8 mouse cellular contexts compared by ENCODE assay signal in genomic region chr13:56703222-56703870, GRCm38 (mm10). TPM values are rescaled to one million over a fixed set of nuclear protein-coding genes. Genes with fewer than 3 reads are reported as not detected.
A peak's percentile ranks its signal among the peaks of the same experiment; 100 is the strongest.
DNase-seq lines count a peak whose midpoint lies in the region; ATAC-seq and TF ChIP-seq lines count a peak whose summit lies in the region.

No protein-coding gene starts in this region.

- H3K4me3 ChIP-seq in MEL (ENCODE audit: control insufficient read depth in 1 of 2, insufficient read depth in 1 of 2, low read depth in 2 of 2, low read length in 2 of 2) = peak overlapping the region; percentile 78 to 97
- peak overlapping the region; percentile 93 for H3K4me3 ChIP-seq in forebrain, embryonic 15.5 days
- peak overlapping the region; percentile 83 for H3K4me3 ChIP-seq in layer of hippocampus, adult 2 months

- peak in 1 of 2 experiments; percentile 32; a peak in 1 of 4 replicates for TF ChIP-seq POLR2A in MEL (IDR thresholded peaks at IDR 0.05; ENCODE audit: control insufficient read depth in 1 of 2, insufficient read depth in 1 of 2, low read depth in 1 of 2, low read length in 2 of 2, poor library complexity in 1 of 2)

- peaks cover 20% of the 10 kb centered on the region for H3K79me2 ChIP-seq in MEL (ENCODE audit: control insufficient read depth, insufficient read depth, low read length, poor library complexity)

- TF ChIP-seq RAD21 in MEL (IDR thresholded peaks at IDR 0.05; ENCODE audit: low read depth, low read length) = no peak

- no peak for TF ChIP-seq EP300 in MEL (IDR thresholded peaks at IDR 0.05; ENCODE audit: low read depth in 1 of 2, low read length in 2 of 2)

- peak overlapping the region; percentile 93 for H3K27ac ChIP-seq in MEL (ENCODE audit: control insufficient read depth, low read depth, low read length)
- H3K27ac ChIP-seq in forebrain, embryonic 15.5 days (replicated peaks) = peak overlapping the region; percentile 99
- peak overlapping the region; percentile 98 for H3K27ac ChIP-seq in layer of hippocampus, adult 2 months

- H3K27me3 ChIP-seq in MEL (ENCODE audit: control insufficient read depth in 1 of 2, insufficient read depth in 2 of 2, low read length in 2 of 2) = no peaks in the 10 kb centered on the region
- no peaks in the 10 kb centered on the region for H3K27me3 ChIP-seq in forebrain, embryonic 15.5 days

- peaks cover 0 to 10% of the 10 kb centered on the region in 2 experiments; a peak in 3 of 4 replicates for H3K36me3 ChIP-seq in MEL (ENCODE audit: control insufficient read depth in 1 of 2, insufficient read depth in 2 of 2, low read length in 2 of 2)
- no peaks in the 10 kb centered on the region for H3K36me3 ChIP-seq in forebrain, embryonic 15.5 days

- H3K9me3 ChIP-seq in MEL (replicated peaks; ENCODE audit: insufficient read depth, low read length) = no peaks in the 10 kb centered on the region
- H3K9me3 ChIP-seq in forebrain, embryonic 15.5 days = no peaks in the 10 kb centered on the region

- H3K4me1 ChIP-seq in MEL (ENCODE audit: control insufficient read depth in 1 of 2, insufficient read depth in 2 of 2, low read length in 2 of 2) = peaks cover 0 to 14% of the 10 kb centered on the region in 2 experiments; a peak in 1 of 4 replicates
- H3K4me1 ChIP-seq in forebrain, embryonic 15.5 days = peaks cover 57% of the 10 kb centered on the region

- no peak for TF ChIP-seq CTCF in MEL (IDR thresholded peaks at IDR 0.05 in 2 of 3, conservative IDR thresholded peaks at IDR 0.05 in 1 of 3; ENCODE audit: control insufficient read depth in 1 of 3, insufficient read depth in 1 of 3, low read depth in 2 of 3, low read length in 3 of 3, poor library complexity in 1 of 3, severe bottlenecking in 1 of 3)
- TF ChIP-seq CTCF in layer of hippocampus, adult 2 months (conservative IDR thresholded peaks at IDR 0.05) = no peak

- peak overlapping the region; percentile 69 for H3K4me2 ChIP-seq in forebrain, embryonic 15.5 days (replicated peaks)

- under 1% methylated on average over 79 of the region's 80 CpGs for WGBS in forebrain, embryonic 15.5 days

- DNase-seq in MEL (ENCODE audit: low read depth, low spot score) = peak; percentile 90
- peak; percentile 64 for DNase-seq in cerebellum, adult 11 months
- peak; percentile 76 to 80 for DNase-seq in heart, postnatal 14 days
- DNase-seq in layer of hippocampus, adult 2 months (ENCODE audit: low spot score in 2 of 2) = peak; percentile 42 to 43
- DNase-seq in lung, postnatal 14 days = peak; percentile 77
- peak; percentile 63 for DNase-seq in retina, adult 2 months (ENCODE audit: low read depth, low spot score)
- peak; percentile 74 for DNase-seq in thymus, postnatal 25 days

- ATAC-seq in forebrain, embryonic 15.5 days (replicated peaks) = peak; percentile 66

- peak overlapping the region; percentile 89 for H3K9ac ChIP-seq in MEL (ENCODE audit: control insufficient read depth, low read depth, low read length, poor library complexity, severe bottlenecking)
- peak overlapping the region; percentile 98 for H3K9ac ChIP-seq in forebrain, embryonic 15.5 days (replicated peaks)

- intact Hi-C loops in heart, postnatal 14 days (cut with DNase I) = loop anchor here (5.0 kb wide), 1 partner anchor 41 kb away; no protein-coding TSS in a partner anchor

TF ChIP-seq in MEL, 35 proteins besides CTCF, POLR2A, EP300 and RAD21:
- TF ChIP-seq GATA1 (IDR thresholded peaks at IDR 0.05; ENCODE audit: low read depth, low read length) (no peak), KAT2A (conservative IDR thresholded peaks at IDR 0.05; ENCODE audit: low read depth, low read length) (no peak), ZKSCAN1 (IDR thresholded peaks at IDR 0.05; ENCODE audit: low read depth, low read length) (no peak), NRF1 (IDR thresholded peaks at IDR 0.05; ENCODE audit: insufficient read depth, low read depth, low read length, poor library complexity, severe bottlenecking) (peak; percentile 72), USF1 (IDR thresholded peaks at IDR 0.05; ENCODE audit: low read depth, low read length) (no peak), MYC (IDR thresholded peaks at IDR 0.05; ENCODE audit: low read depth, low read length) (no peak), POLR2AphosphoS5 (IDR thresholded peaks at IDR 0.05; ENCODE audit: borderline replicate concordance, low read depth, low read length) (no peak), MAZ (IDR thresholded peaks at IDR 0.05; ENCODE audit: low read depth, low read length) (no peak), ZNF384 (IDR thresholded peaks at IDR 0.05; ENCODE audit: low read depth, low read length) (no peak), HCFC1 (IDR thresholded peaks at IDR 0.05; ENCODE audit: low read depth, low read length) (no peak), NELFE (IDR thresholded peaks at IDR 0.05; ENCODE audit: low read depth, low read length) (no peak), UBTF (IDR thresholded peaks at IDR 0.05; ENCODE audit: borderline replicate concordance, insufficient read depth, low read depth, low read length) (peak; percentile 78; the same call in 1 of the 2 replicates), TCF12 (IDR thresholded peaks at IDR 0.05; ENCODE audit: low read depth, low read length) (no peak)

RNA-seq across cellular contexts. Expression of gene Smad5, which starts 0.5 kb away (rescaled TPM):
- 7.8 and 8.0 TPM in 2 replicates for total RNA-seq in MEL (2012; rRNA removed)
- 10 to 100 TPM in 1 of 2 experiments, not detected in 1; 11.3 TPM for polyA plus RNA-seq in MEL (2012; ENCODE audit: insufficient read depth in 1 of 2, insufficient read length in 2 of 2, low read depth in 1 of 2, low replicate concordance in 2 of 2, missing spikeins in 1 of 2)
- 32.9 and 34.4 TPM in 2 replicates for polyA plus RNA-seq in forebrain, embryonic 15.5 days (2015; fragmentation: Nextera tagmentation; extraction: Ambion mirVana)
- 10 to 100 TPM; 38.7 to 40.2 TPM for total RNA-seq in heart, postnatal 14 days (2021)
- total RNA-seq in layer of hippocampus, adult 2 months (2021) = 10 to 100 TPM; 26.3 to 28.0 TPM

RNA-seq across cellular contexts. Expression of gene Gm45623, which starts 50.3 kb away (rescaled TPM):
- total RNA-seq in MEL (2012; rRNA removed) = not detected in 2 replicates
- not detected for polyA plus RNA-seq in MEL (2012; ENCODE audit: insufficient read depth in 1 of 2, insufficient read length in 2 of 2, low read depth in 1 of 2, low replicate concordance in 2 of 2, missing spikeins in 1 of 2)
- polyA plus RNA-seq in forebrain, embryonic 15.5 days (2015; fragmentation: Nextera tagmentation; extraction: Ambion mirVana) = 0.74 and 0.98 TPM in 2 replicates
- 1 to 10 TPM in 1 of 2 experiments, not detected in 1; 1.1 TPM for total RNA-seq in heart, postnatal 14 days (2021)
- total RNA-seq in layer of hippocampus, adult 2 months (2021) = 1 to 10 TPM in 1 of 2 experiments, under 1 TPM in 1; 0.96 to 1.6 TPM

Comparison
In these comparisons a context has a peak if more than half of its experiments do, and no peak if none do; other contexts are left out.
1. Peak in every context shown above with its lines: DNase-seq, ATAC-seq, H3K4me3 ChIP-seq and H3K27ac ChIP-seq.